Mouse (Mus musculus) c-Kit-positive CD71-positive TER-119-negative erythroid progenitor cells, embryonic 14.5 days (primary cell): ENCODE results near the gene Denr.

Source experiments
- DNase-seq: peaks from one replicate; pipeline ENCODE4 v3.0.0-alpha.2; 2013; ENCODE audit warnings: low read depth

Gene Denr

DNA sequence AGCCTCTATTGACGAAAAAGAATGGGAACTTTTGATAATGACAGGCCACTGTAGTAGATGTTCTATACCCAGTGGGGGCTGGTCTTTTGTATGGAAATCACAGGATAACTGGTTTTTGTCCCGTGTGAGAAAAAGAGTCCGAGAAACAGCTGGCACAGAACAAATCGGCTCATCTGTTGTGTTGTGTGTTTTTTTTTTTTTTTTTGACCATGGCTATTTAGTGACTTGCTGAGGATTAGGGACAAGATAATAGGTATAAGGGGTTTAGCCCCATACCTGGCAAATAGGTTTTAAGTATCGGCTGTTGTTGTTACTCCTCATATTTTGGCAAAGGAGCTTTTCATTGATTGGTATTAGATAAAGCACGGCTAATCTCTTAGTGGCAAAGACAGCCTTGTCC, 65.5 kb downstream of the Denr start:
- no peak for DNase-seq

DNA sequence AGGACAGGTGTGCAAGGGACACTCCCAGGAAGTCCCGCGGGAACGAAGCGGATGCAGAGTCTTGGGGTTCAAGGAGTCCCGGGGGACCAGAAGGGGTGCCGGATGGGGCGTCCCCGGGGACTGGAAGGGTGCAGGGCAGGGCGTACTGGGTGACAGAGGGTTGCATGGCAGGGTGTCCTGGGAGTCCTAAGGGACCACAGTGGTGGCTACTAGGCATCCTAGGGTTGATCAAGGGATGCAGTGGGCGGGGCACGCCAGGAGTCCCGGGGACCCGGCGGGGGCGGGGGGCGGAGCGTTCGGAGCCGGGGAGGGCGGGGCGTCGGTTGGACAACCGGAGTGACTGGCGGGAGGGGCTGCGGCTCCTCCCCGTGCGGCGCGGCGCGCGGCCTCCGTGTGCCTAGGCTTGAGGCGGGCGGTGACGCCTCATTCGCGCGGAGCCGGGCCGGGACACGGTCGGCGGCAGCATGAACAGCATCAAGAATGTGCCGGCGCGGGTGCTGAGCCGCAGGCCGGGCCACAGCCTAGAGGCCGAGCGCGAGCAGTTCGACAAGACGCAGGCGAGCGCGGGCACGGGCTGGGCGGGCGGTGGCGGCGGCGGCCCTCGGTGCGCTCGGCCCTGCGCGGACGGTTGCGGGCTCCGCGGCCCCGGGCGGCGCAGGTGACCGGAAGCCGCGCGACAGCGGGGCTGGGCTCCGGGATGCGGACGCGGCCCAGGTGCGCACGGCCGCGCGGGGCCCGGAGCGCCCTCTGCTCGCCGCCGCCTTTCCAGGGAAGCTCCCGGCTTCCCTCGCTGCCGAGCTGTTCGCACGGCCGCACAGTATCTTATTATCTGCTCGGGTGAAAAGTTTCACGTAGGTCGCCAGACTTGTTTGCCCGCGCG, 66.6 kb downstream of the Denr start, which contains the start of gene Hip1r:
Hip1r (plus strand) TSS at position 330 of the 880 bp plus-strand sequence.
- DNase-seq: peak; percentile 48

DNA sequence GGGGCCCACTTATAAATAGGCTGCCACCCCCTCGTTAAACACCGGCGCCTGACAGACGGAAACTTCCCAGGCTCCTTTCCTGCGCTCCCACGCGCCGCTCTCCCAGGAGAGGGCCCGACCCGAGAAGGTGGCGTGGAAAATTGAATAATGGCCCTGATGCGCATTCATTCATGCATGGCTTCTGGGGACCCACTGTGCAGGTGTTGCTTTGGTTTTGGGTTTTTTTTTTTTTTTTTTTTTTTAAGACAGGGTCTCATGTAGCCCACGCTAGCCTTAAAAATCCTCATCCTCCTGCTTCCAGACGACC, 67.2 kb downstream of the Denr start:
- no peak for DNase-seq

DNA sequence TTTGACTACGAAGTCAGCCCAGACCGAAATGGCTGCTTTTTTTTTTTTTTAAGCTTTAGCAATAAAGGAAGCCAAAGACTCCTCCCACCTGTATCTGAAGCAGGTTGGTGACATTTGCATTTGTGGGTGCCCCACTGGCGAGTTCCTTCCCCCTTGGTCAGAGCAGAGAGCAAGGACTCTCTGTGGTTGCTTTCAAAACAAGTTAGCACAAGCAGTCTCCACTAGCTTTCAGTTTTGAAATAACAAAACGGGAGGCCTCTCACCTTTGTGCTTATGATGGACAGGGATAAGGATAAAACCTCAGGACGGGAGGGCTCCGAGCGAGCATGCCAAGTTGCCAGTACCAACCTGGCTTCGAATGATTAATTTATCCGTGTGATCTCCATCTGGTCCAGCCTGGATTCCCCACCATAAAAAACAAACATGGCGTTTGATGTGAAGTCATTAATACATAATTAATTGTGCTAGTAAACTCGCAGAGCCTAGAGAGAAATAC, 67.7 kb downstream of the Denr start:
- no peak for DNase-seq

DNA sequence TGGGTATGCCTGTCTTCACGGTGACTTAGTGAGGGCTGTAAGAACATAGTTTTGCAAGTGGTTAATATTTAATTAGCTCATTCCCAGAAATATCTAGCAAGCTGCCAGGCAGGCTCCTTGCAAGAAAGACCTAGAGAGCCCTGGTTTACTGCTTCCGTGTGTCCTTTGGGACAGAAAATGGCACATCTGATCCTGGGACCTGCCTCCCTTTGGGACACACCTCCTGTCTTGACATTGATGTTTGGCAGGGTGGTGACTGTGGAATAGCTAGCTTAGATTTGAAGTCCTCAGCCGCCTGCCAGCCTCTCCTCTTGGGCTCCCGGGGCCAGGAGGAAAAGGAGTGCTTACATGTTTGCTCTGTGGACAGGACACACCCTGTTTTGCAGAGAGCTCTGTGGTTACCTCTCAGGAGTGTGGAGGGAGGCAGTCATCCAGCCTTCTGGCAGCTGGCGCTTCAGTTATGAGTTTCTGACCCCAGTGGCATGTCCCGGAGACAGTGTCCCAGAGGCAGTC, 68.7 kb downstream of the Denr start:
- DNase-seq: no peak

DNA sequence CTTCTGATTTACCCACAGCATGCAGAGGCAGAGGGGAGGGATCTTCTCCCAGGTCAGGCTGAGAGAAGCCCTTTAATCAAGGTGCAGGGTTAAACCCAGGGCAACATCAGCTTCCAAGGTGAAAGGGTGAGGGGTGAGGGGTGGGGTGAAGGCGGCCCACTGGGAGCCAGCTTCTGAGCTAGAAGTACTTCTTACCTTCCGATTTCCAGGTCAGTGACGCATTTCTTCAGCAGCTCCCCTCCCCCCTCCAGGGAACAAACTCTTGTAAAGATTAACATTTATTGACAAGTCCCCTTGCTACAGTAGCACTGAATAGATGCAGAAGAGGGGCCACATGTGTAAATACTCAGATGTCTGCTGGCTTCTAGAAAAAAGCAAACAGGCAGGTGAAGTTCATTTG, 70.3 kb downstream of the Denr start:
- no peak for DNase-seq

DNA sequence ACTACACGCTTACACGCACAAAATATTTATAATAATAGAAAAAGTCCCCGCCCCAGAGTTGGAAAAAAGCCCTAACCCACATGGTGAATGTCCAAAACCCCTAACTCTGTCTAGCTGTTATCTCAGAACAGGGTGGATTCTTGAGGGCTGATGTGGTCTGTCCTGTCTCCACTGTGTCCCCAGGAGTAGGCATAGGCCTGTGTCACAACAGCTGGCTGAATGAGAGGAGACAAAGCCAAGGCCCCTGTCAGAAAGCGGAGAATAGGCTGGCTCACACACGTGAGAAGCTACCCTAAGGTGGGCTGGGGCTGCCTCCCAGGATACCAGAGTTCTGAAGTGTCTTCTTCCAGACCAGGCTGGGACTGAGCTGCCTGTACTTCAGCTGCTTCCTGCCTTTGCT, 71.2 kb downstream of the Denr start:
- no peak for DNase-seq
